Mouse (Mus musculus): ENCODE measurements at regions not wholly inside any gene's neighbourhood (a gene's known extent, or its start where the extent isn't known, plus 50 kb on each side); places are given as distances from the start of the nearest gene placed in this dataset.

GRCm38 (mm10) chr14:39532689-39533088 lies 59.8 kb upstream of the Nrg3 start:
- peak; percentile 4 for DNase-seq

Data from lung, postnatal 10 days (tissue).